Comparison of ENCODE assay signal across 12 mouse cellular contexts in the genomic region with DNA sequence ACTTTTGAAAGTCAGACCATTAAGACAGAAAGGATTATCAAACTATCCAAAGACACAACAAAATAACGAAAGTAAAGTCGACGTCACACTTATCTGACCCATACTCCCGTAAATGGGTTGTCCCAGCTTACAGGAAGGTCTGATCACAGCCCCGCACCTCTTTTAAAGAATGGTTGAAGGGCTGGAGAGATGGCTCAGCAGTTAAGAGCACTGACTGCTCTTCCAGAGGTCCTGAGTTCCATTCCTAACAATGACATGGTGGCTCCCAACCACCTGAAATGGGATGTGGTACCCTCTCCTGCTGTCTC. TPM values are rescaled to one million over a fixed set of nuclear protein-coding genes. Genes with fewer than 3 reads are reported as not detected.
DNase-seq lines count a peak whose midpoint lies in the region; ATAC-seq and TF ChIP-seq lines count a peak whose summit lies in the region.
"Had no signal": no experiment of that assay in that cellular context is flagged by ENCODE, and none has a peak within 500 bp of the region (broad histone marks: within the 10 kb centered on the region; RNA-seq: fewer than 3 reads in every experiment).

No protein-coding gene starts in this region.

- DNase-seq in lung, adult 2 months: no peak
- no peak for DNase-seq in lung, postnatal 25 days (ENCODE audit: low spot score)
- peak; percentile 78 for DNase-seq in CD4-positive, CD25-positive, alpha-beta regulatory T cell, adult 2 months (ENCODE audit: low read depth, low spot score)
- DNase-seq in retina, postnatal 1 day: no peak
- no peak for DNase-seq in spleen, adult 12 weeks (ENCODE audit: low spot score)
- DNase-seq: cerebellum, adult 2 months; heart, adult 2 months; lung, postnatal 4 days had no signal

- H3K4me3 ChIP-seq in lung, adult 2 months (replicated peaks; ENCODE audit: extremely low read depth, low read depth, low read length): peak overlapping the region; percentile 13
- H3K4me3 ChIP-seq: heart, adult 2 months; hindbrain, embryonic 13.5 days; left cerebral cortex, adult 2 months had no signal

- H3K4me1 ChIP-seq in lung, adult 2 months (ENCODE audit: control insufficient read depth, insufficient read depth, low read length): 0 out of 2 replicates have a peak, but pooled peaks cover 3% of the 10 kb centered on the region

- 0 out of 2 replicates have a peak, but pooled peaks have one; percentile 39 for ATAC-seq in erythroblast, adult 5-6 weeks (replicated peaks; ENCODE audit: low FRiP score, poor library complexity, severe bottlenecking)
- ATAC-seq in megakaryocyte-erythroid progenitor cell, adult 5-6 weeks (replicated peaks; ENCODE audit: low FRiP score, low TSS enrichment, poor library complexity, severe bottlenecking): peak; percentile 39

- TF ChIP-seq CTCF in lung, adult 2 months (IDR thresholded peaks at IDR 0.05; ENCODE audit: insufficient read depth, low read length): no peak

- 61% methylated on average over 5 of the region's 5 CpGs for WGBS in lung, adult 2 months

- no peak for TF ChIP-seq POLR2A in lung, adult 2 months (IDR thresholded peaks at IDR 0.05; ENCODE audit: borderline replicate concordance, extremely low read depth, low read depth, low read length)

RNA-seq across cellular contexts. Expression of gene Cytip, which starts 39.3 kb away (rescaled TPM):
- polyA plus RNA-seq in lung, adult 2 months (2012; rRNA removed): 65.8 and 71.2 TPM in 2 replicates
- total RNA-seq in erythroblast, adult 5-6 weeks (2015; ENCODE audit: low replicate concordance): 11.7 and 13.8 TPM in 2 replicates
- 15.6 and 18.3 TPM in 2 replicates for total RNA-seq in erythroblast, adult 5-6 weeks (2017; ENCODE audit: low replicate concordance)
- 3.9 and 8.5 TPM in 2 replicates for total RNA-seq in megakaryocyte-erythroid progenitor cell, adult 5-6 weeks (2014; fragmentation: Nextera tagmentation)
- total RNA-seq in megakaryocyte-erythroid progenitor cell, adult 5-6 weeks (2017): 6.6 and 13.2 TPM in 2 replicates
